Mouse (Mus musculus): ENCODE data around the gene Rdh14. TPM values are rescaled to one million over a fixed set of nuclear protein-coding genes. Genes with fewer than 3 reads are reported as not detected.

Rdh14 gene
- total RNA-seq (2021), result 10 to 100 TPM; 35.9 to 36.5 TPM

DNA sequence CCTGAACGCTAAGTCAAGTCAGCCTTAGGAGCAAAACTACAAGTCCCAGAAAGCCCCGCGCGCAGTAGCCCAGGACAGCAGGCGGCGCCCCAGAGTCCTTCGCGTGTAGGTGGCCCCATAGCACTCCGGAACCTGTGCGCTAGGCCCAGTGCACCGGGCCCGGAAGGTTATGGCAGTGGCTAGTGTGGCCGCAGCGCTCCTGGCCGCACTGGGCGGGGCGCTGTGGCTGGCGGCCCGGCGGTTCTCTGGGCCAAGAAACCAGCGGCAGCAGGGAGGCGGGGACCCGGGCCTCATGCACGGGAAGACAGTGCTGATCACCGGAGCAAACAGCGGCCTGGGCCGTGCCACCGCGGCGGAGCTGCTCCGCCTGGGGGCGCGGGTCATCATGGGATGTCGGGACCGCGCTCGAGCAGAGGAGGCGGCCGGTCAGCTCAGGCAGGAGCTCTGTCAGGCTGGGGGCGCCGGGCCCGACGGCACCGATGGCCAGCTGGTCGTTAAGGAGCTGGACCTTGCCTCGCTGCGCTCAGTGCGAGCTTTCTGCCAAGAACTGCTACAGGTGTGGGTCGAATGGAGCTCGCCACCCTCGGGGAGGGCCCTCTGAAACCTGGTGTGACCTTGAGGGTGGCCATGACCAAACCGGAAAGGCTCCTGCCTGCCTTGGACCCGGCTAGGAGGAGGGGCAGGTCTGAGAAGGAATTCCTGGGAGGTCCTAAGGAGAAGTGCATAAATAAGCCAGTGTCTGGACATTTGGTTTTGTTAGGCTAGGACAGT is at the start of gene Rdh14:
Gene Rdh14 (plus strand): TSS at position 102 of the 771 bp plus-strand sequence.
- intact Hi-C loops (cut with DNase I), result loop anchor here (10.0 kb wide), 1 partner anchor 1356 kb away; no protein-coding TSS in a partner anchor
- peak; percentile 94 to 95 for DNase-seq (ENCODE audit: low spot score in 2 of 2)

- intact Hi-C loops (cut with DNase I), result no loop called here
- no peak for DNase-seq (ENCODE audit: low spot score in 2 of 2)
These were observed 39.9 kb upstream of the Rdh14 start for GRCm38 (mm10) chr12:10350706-10351105.

DNA sequence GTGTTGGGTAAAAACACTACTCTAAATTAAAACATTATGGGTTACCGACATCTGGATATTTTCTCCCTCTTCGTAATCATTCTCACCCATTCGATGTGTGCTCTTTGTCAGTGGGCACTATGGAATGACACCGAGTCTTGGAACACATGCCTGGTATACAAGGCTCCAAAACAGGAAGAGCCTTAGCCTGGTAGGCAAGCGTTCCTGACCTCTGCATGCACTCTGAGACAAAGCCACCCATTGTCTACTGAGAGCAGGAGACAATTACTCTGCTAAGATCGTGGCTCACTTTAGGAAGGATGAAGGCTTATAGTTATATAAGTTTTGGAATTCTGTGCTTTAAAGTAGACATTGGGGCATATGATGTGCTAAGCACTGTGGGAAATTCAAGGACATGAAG is 32.8 kb upstream of the Rdh14 start:
- no peak for DNase-seq (ENCODE audit: low spot score in 2 of 2)
- intact Hi-C loops (cut with DNase I), result no loop called here

- DNase-seq (ENCODE audit: low spot score in 2 of 2), result no peak
- intact Hi-C loops (cut with DNase I), result no loop called here
These were observed 20.9 kb upstream of the Rdh14 start, which contains the start of gene Nt5c1b for GRCm38 (mm10) chr12:10369673-10370072. Gene Nt5c1b (plus strand): TSS chr12:10369973.

- intact Hi-C loops (cut with DNase I), result no loop called here
- peak in 1 of 2 experiments; percentile 4 for DNase-seq (ENCODE audit: low spot score in 2 of 2)
These were observed 10.2 kb downstream of the Rdh14 start for GRCm38 (mm10) chr12:10400788-10401187.

- DNase-seq (ENCODE audit: low spot score in 2 of 2), result no peak
- intact Hi-C loops (cut with DNase I), result no loop called here
These were observed 12.0 kb downstream of the Rdh14 start for GRCm38 (mm10) chr12:10402421-10403115.

DNA sequence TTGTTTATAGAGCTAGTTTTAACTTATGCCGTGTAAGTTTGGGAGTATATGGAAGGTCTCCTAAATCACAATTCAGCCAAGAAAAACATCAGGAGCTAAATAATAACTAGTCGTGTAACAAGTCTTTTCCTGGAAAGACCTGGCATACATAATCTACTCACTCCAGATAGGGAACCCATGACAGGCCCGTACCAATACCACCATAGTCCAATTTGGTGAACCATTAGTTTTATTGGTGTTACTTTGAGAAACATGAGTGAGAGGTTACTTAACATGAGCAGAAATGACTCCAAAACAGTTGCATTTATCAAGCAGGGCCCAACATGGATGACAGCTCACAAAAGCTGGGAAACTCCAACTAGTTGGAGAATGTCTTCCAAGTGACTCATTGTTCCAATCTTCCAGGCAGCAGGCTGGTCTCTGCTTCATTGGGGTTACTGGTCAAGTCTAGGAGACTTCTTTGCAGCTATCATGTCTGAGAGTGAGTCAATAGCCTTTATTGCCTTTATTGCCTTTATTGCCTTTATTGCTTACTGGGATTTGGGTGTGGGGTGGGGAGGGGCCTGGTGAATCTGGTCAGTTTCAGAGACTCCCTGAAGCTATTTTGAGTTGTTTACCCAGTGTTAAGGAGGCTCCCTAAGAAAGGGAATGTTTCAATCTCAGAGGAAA is 20.1 kb downstream of the Rdh14 start:
- no peak for DNase-seq (ENCODE audit: low spot score in 2 of 2)
- intact Hi-C loops (cut with DNase I), result no loop called here

DNA sequence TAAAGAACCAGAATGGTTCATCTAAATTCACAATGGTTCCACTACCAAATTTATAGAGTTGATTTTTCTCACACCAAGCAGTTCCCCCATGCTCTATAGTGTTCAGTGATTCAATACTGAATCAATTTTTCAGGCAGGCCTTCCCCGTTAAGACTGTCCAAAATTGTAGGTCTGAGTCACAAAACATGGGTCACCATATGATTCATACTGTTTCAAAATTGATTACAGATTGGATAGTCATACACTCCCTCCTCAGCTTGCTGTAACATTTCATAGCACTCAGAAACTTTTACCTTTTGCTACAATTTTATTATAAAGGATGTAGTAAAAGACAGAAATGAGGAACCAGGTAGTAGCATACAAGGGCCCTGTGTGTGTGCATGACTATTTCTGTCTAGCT is 20.9 kb downstream of the Rdh14 start:
- intact Hi-C loops (cut with DNase I), result no loop called here
- no peak for DNase-seq (ENCODE audit: low spot score in 2 of 2)

DNA sequence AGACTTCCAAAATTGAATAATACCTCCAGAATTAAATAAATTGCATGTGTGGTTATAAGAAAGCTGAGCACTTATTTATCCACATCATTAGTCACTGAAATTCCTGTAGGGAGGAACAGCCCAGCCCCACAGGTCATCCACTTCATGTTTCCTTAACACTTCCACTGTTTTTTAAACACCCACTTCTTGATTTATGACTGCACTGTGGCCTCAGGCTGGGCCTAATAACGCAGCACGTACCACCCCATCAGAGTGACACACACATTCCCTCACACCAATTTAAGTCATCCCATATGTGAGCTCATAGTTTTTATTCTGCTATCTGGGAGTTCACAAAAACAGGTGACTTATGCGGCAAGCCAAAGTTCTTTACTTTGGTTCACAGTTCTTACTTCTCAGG is 31.8 kb downstream of the Rdh14 start:
- intact Hi-C loops (cut with DNase I), result no loop called here
- DNase-seq (ENCODE audit: low spot score in 2 of 2), result no peak

GRCm38 (mm10) chr12:10425982-10426863 is 35.7 kb downstream of the Rdh14 start:
- no peak for DNase-seq (ENCODE audit: low spot score in 2 of 2)
- intact Hi-C loops (cut with DNase I), result no loop called here

- intact Hi-C loops (cut with DNase I), result no loop called here
- no peak for DNase-seq (ENCODE audit: low spot score in 2 of 2)
These were observed 40.4 kb downstream of the Rdh14 start for GRCm38 (mm10) chr12:10430999-10431398.

GRCm38 (mm10) chr12:10438054-10439001 is 47.8 kb downstream of the Rdh14 start:
- intact Hi-C loops (cut with DNase I), result loop anchor here (1.0 to 2.0 kb wide), 3 partner anchors 98 to 1386 kb away; partner anchors contain the start of gene Osr1
- DNase-seq (ENCODE audit: low spot score in 2 of 2), result peak; percentile 67 to 69

GRCm38 (mm10) chr12:10439483-10440235 is 49.1 kb downstream of the Rdh14 start:
- intact Hi-C loops (cut with DNase I), result loop anchor here (2.0 kb wide), 2 partner anchors 97 to 1387 kb away; no protein-coding TSS in a partner anchor
- DNase-seq (ENCODE audit: low spot score in 2 of 2), result no peak

Other genes with a start within 250 kb of the Rdh14 start
- not detected for gene Nt5c1b, start 20.8 kb upstream of the Rdh14 start, total RNA-seq (2021)